Mouse (Mus musculus): ENCODE results near the gene Kcnk16. TPM values are rescaled to one million over a fixed set of nuclear protein-coding genes. Genes with fewer than 3 reads are reported as not detected.

Kcnk16 gene
- not detected in 2 replicates for polyA plus RNA-seq (2012)

GRCm38 (mm10) chr14:20269082-20269809 lies at the start of gene Kcnk16:
Gene Kcnk16, minus strand, starts transcription at chr14:20269199.

GRCm38 (mm10) chr14:20294117-20294892 lies 25.3 kb upstream of the Kcnk16 start, which contains the start of gene Nudt13:
Gene Nudt13, plus strand, starts transcription at chr14:20294697.

Other genes with a start within 250 kb of the Kcnk16 start
- gene Saysd1, start 130.7 kb downstream of the Kcnk16 start, polyA plus RNA-seq (2012) = 6.1 and 6.4 TPM in 2 replicates
- gene Kcnk5, start 87.4 kb downstream of the Kcnk16 start, polyA plus RNA-seq (2012) = 3.9 and 6.1 TPM in 2 replicates
- gene Nudt13, start 25.5 kb upstream of the Kcnk16 start, polyA plus RNA-seq (2012) = 0.95 and 1.4 TPM in 2 replicates
- gene Ecd, start 78.9 kb upstream of the Kcnk16 start, polyA plus RNA-seq (2012) = 63.7 and 65.1 TPM in 2 replicates
- 20.3 and 22.3 TPM in 2 replicates for gene Fam149b, start 79.0 kb upstream of the Kcnk16 start, polyA plus RNA-seq (2012)
- gene Dnajc9, start 119.7 kb upstream of the Kcnk16 start, polyA plus RNA-seq (2012) = 152 and 153 TPM in 2 replicates
- gene Mrps16, start 124.4 kb upstream of the Kcnk16 start, polyA plus RNA-seq (2012) = 16.7 and 19.3 TPM in 2 replicates
- not detected in 2 replicates for gene Cfap70, start 183.0 kb upstream of the Kcnk16 start, polyA plus RNA-seq (2012)
- gene Anxa7, start 210.9 kb upstream of the Kcnk16 start, polyA plus RNA-seq (2012) = 28.3 and 32.6 TPM in 2 replicates
- gene Mss51, start 227.7 kb upstream of the Kcnk16 start, polyA plus RNA-seq (2012) = 0.05 and 0.18 TPM in 2 replicates

All from megakaryocyte-erythroid progenitor cell, adult 5 weeks (primary cell).